Mouse (Mus musculus): ENCODE data around the gene Txlng.

GRCm38 (mm10) chrX:162748696-162749420 lies 80.4 kb downstream of the Txlng start:
- TF ChIP-seq CTCF (IDR thresholded peaks at IDR 0.05; ENCODE audit: control insufficient read depth, insufficient read depth, low read length) (no peak), POLR2A (IDR thresholded peaks at IDR 0.05; ENCODE audit: borderline replicate concordance, control insufficient read depth, low read depth, low read length) (no peak)

Measured in bone marrow, adult 2 months (tissue).